ENCODE assay signal across 10 mouse cellular contexts in the genomic region with DNA sequence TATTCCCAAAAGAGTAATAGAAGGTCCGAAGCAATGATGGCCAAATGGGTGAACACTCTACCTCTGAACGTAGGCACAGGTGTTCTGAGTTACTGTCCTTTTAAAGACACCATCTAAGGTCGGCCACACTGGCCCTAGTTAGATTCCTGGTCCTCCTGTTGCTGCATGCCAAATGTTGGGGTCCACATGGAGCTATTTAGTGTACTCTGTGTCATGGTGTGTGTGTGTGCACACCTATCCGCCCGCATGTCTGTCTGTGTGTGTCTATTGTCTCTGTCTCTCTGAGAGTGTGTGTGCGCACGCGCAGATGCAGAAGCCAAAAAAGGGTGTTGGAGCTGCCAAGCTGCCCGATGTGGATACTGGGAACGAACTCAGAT. TPM values are rescaled to one million over a fixed set of nuclear protein-coding genes. Genes with fewer than 3 reads are reported as not detected.
DNase-seq lines count a peak whose midpoint lies in the region; ATAC-seq and TF ChIP-seq lines count a peak whose summit lies in the region.
"Had no signal": no experiment of that assay in that cellular context is flagged by ENCODE, and none has a peak within 500 bp of the region (broad histone marks: within the 10 kb centered on the region; RNA-seq: fewer than 3 reads in every experiment).

No protein-coding gene starts in this region.

- peaks cover 20% of the 10 kb centered on the region; the same call in 1 of the 2 replicates for H3K4me1 ChIP-seq in forebrain, embryonic 14.5 days (ENCODE audit: control insufficient read depth, insufficient read depth, low read length)
- H3K4me1 ChIP-seq in hindbrain, embryonic 13.5 days (replicated peaks), result peaks cover 70% of the 10 kb centered on the region
- H3K4me1 ChIP-seq in midbrain, embryonic 16.5 days (ENCODE audit: control insufficient read depth, insufficient read depth, low read length), result peaks cover 2% of the 10 kb centered on the region; the same call in 1 of the 2 replicates

- TF ChIP-seq CTCF in layer of hippocampus, adult 2 months (conservative IDR thresholded peaks at IDR 0.05), result no peak

- H3K9ac ChIP-seq in forebrain, embryonic 14.5 days (ENCODE audit: low read length), result no peak overlapping the region
- no peak overlapping the region for H3K9ac ChIP-seq in hindbrain, embryonic 13.5 days
- H3K9ac ChIP-seq in midbrain, embryonic 16.5 days (ENCODE audit: low read depth, low read length), result no peak overlapping the region
- H3K9ac ChIP-seq: kidney, embryonic 15.5 days; liver, postnatal 0 days had no signal

- no peak for ATAC-seq in forebrain, embryonic 14.5 days
- no peak for ATAC-seq in hindbrain, embryonic 13.5 days (ENCODE audit: low FRiP score)
- ATAC-seq in midbrain, embryonic 16.5 days, result no peak
- ATAC-seq: liver, postnatal 0 days had no signal

- peaks cover 52% of the 10 kb centered on the region for H3K36me3 ChIP-seq in forebrain, embryonic 14.5 days (ENCODE audit: control insufficient read depth, insufficient read depth, low read length)
- H3K36me3 ChIP-seq in hindbrain, embryonic 13.5 days, result peaks cover 9% of the 10 kb centered on the region
- no peaks in the 10 kb centered on the region for H3K36me3 ChIP-seq in midbrain, embryonic 16.5 days (ENCODE audit: control insufficient read depth, insufficient read depth, low read length)

- H3K9me3 ChIP-seq in forebrain, embryonic 14.5 days (replicated peaks; ENCODE audit: control insufficient read depth, low read length), result no peaks in the 10 kb centered on the region
- H3K9me3 ChIP-seq in hindbrain, embryonic 13.5 days, result no peaks in the 10 kb centered on the region
- no peaks in the 10 kb centered on the region for H3K9me3 ChIP-seq in midbrain, embryonic 16.5 days (replicated peaks; ENCODE audit: control insufficient read depth, low read length, poor library complexity, severe bottlenecking)
- H3K9me3 ChIP-seq: kidney, embryonic 15.5 days had no signal

- no peak overlapping the region for H3K4me2 ChIP-seq in forebrain, embryonic 14.5 days (ENCODE audit: low read length)
- H3K4me2 ChIP-seq in hindbrain, embryonic 13.5 days, result peak overlapping the region; percentile 45; the same call in 1 of the 2 replicates
- no peak overlapping the region for H3K4me2 ChIP-seq in midbrain, embryonic 16.5 days (ENCODE audit: low read length)

- DNase-seq in layer of hippocampus, adult 2 months (ENCODE audit: low spot score in 2 of 2), result no peak
- no peak for DNase-seq in layer of hippocampus, postnatal 36 days
- no peak for DNase-seq in forebrain, embryonic 14.5 days (ENCODE audit: low spot score)
- no peak for DNase-seq in embryo, embryonic 10 days (ENCODE audit: low spot score)
- DNase-seq in liver, result no peak
- DNase-seq: cerebellum, adult 8-10 months; liver, postnatal 0 days had no signal

- H3K4me3 ChIP-seq in layer of hippocampus, adult 2 months, result peak overlapping the region; percentile 35
- no peak overlapping the region for H3K4me3 ChIP-seq in forebrain, embryonic 14.5 days (ENCODE audit: low read depth, low read length)
- H3K4me3 ChIP-seq in hindbrain, embryonic 13.5 days, result no peak overlapping the region
- H3K4me3 ChIP-seq in midbrain, embryonic 16.5 days (ENCODE audit: low read depth, low read length), result no peak overlapping the region
- H3K4me3 ChIP-seq: kidney, embryonic 15.5 days had no signal

- H3K27ac ChIP-seq in layer of hippocampus, adult 2 months, result peak overlapping the region; percentile 89
- peak overlapping the region; percentile 61 for H3K27ac ChIP-seq in forebrain, embryonic 14.5 days (ENCODE audit: low read depth, low read length)
- H3K27ac ChIP-seq in hindbrain, embryonic 13.5 days, result peak overlapping the region; percentile 74
- H3K27ac ChIP-seq in midbrain, embryonic 16.5 days (ENCODE audit: low read length), result peak overlapping the region; percentile 58; the same call in 1 of the 2 replicates

- WGBS in forebrain, embryonic 14.5 days, result 68% methylated on average over 10 of the region's 10 CpGs
- WGBS in hindbrain, embryonic 13.5 days, result 71% methylated on average over 10 of the region's 10 CpGs
- 73% methylated on average over 10 of the region's 10 CpGs for WGBS in midbrain, embryonic 16.5 days

- H3K27me3 ChIP-seq in forebrain, embryonic 14.5 days (replicated peaks; ENCODE audit: control insufficient read depth, insufficient read depth, low read length), result no peaks in the 10 kb centered on the region
- H3K27me3 ChIP-seq in hindbrain, embryonic 13.5 days, result no peaks in the 10 kb centered on the region
- no peaks in the 10 kb centered on the region for H3K27me3 ChIP-seq in midbrain, embryonic 16.5 days (ENCODE audit: control insufficient read depth, insufficient read depth, low read depth, low read length)
- H3K27me3 ChIP-seq: kidney, embryonic 15.5 days had no signal

RNA-seq across cellular contexts. Expression of a gene that starts 17.9 kb away (rescaled TPM):
- total RNA-seq in layer of hippocampus, adult 2 months (2021), result 100 to 1,000 TPM; 124 to 134 TPM
- total RNA-seq in layer of hippocampus, postnatal 36 days (2021), result 100 to 1,000 TPM; 122 to 123 TPM
- polyA plus RNA-seq in forebrain, embryonic 14.5 days (2014; fragmentation: Nextera tagmentation; extraction: Ambion mirVana), result 12.6 and 14.3 TPM in 2 replicates
- 7.9 and 8.1 TPM in 2 replicates for polyA plus RNA-seq in hindbrain, embryonic 13.5 days (2015; fragmentation: Nextera tagmentation; extraction: Ambion mirVana)
- 2.9 and 3.1 TPM in 2 replicates for polyA plus RNA-seq in midbrain, embryonic 16.5 days (2015; fragmentation: Nextera tagmentation; extraction: Ambion mirVana)
